Mouse (Mus musculus): ENCODE data around the gene Podnl1. TPM values are rescaled to one million over a fixed set of nuclear protein-coding genes. Genes with fewer than 3 reads are reported as not detected.
A peak's percentile ranks its signal among the peaks of the same experiment; 100 is the strongest.

Podnl1 gene
- total and polyA plus RNA-seq, 2 experiments from 2014 or later: 0.04 TPM; not detected in 1

- Histone ChIP-seq H3K9ac (replicated peaks; ENCODE audit: low read depth, low read length) (no peak overlapping the region), H3K9me3 (replicated peaks; ENCODE audit: control insufficient read depth, low read length) (no peaks in the 10 kb centered on the region), H3K27ac (ENCODE audit: low read depth) (no peak overlapping the region), H3K4me1 (ENCODE audit: control insufficient read depth, insufficient read depth) (no peaks in the 10 kb centered on the region), H3K4me2 (ENCODE audit: low read depth, low read length) (no peak overlapping the region), H3K36me3 (replicated peaks; ENCODE audit: control insufficient read depth, insufficient read depth, low read length) (peaks cover 69% of the 10 kb centered on the region), H3K4me3 (ENCODE audit: low read depth, low read length) (no peak overlapping the region), H3K27me3 (ENCODE audit: control insufficient read depth, insufficient read depth, low read length) (no peaks in the 10 kb centered on the region)
- no peak for TF ChIP-seq EP300 (IDR thresholded peaks at IDR 0.05; ENCODE audit: low read depth)
- DNase-seq (ENCODE audit: low spot score) (no peak), ATAC-seq (ENCODE audit: insufficient read depth, low read depth) (no peak)
- 87% methylated on average over 7 of the region's 7 CpGs for WGBS
Observed at GRCm38 (mm10) chr8:84098376-84098775, 27.4 kb upstream of the Podnl1 start.

- DNase-seq (ENCODE audit: low spot score) (no peak), ATAC-seq (ENCODE audit: insufficient read depth, low read depth) (no peak)
- Histone ChIP-seq H3K27me3 (ENCODE audit: control insufficient read depth, insufficient read depth, low read length) (no peaks in the 10 kb centered on the region), H3K27ac (ENCODE audit: low read depth) (no peak overlapping the region), H3K4me2 (ENCODE audit: low read depth, low read length) (no peak overlapping the region), H3K4me3 (ENCODE audit: low read depth, low read length) (no peak overlapping the region), H3K9ac (replicated peaks; ENCODE audit: low read depth, low read length) (no peak overlapping the region), H3K4me1 (ENCODE audit: control insufficient read depth, insufficient read depth) (peaks cover 8% of the 10 kb centered on the region), H3K36me3 (replicated peaks; ENCODE audit: control insufficient read depth, insufficient read depth, low read length) (peaks cover 37% of the 10 kb centered on the region), H3K9me3 (replicated peaks; ENCODE audit: control insufficient read depth, low read length) (no peaks in the 10 kb centered on the region)
- WGBS: 90% methylated on average over 25 of the region's 25 CpGs
- TF ChIP-seq EP300 (IDR thresholded peaks at IDR 0.05; ENCODE audit: low read depth) (no peak), CTCF (IDR thresholded peaks at IDR 0.05; ENCODE audit: low read depth) (no peak)
Observed at GRCm38 (mm10) chr8:84101476-84102270, 24.1 kb upstream of the Podnl1 start.

- Histone ChIP-seq H3K27ac (ENCODE audit: low read depth) (no peak overlapping the region), H3K4me3 (ENCODE audit: low read depth, low read length) (peak overlapping the region; percentile 90), H3K4me2 (ENCODE audit: low read depth, low read length) (peak overlapping the region; percentile 83), H3K36me3 (replicated peaks; ENCODE audit: control insufficient read depth, insufficient read depth, low read length) (peaks cover 17% of the 10 kb centered on the region), H3K9ac (replicated peaks; ENCODE audit: low read depth, low read length) (peak overlapping the region; percentile 85), H3K27me3 (ENCODE audit: control insufficient read depth, insufficient read depth, low read length) (no peaks in the 10 kb centered on the region), H3K9me3 (replicated peaks; ENCODE audit: control insufficient read depth, low read length) (no peaks in the 10 kb centered on the region), H3K4me1 (ENCODE audit: control insufficient read depth, insufficient read depth) (peaks cover 8% of the 10 kb centered on the region)
- TF ChIP-seq CTCF (IDR thresholded peaks at IDR 0.05; ENCODE audit: low read depth) (no peak), EP300 (IDR thresholded peaks at IDR 0.05; ENCODE audit: low read depth) (no peak)
- WGBS: 39% methylated on average over 3 of the region's 3 CpGs
- ATAC-seq (ENCODE audit: insufficient read depth, low read depth) (no peak), DNase-seq (ENCODE audit: low spot score) (no peak)
Observed at GRCm38 (mm10) chr8:84103601-84104000, 22.2 kb upstream of the Podnl1 start.

GRCm38 (mm10) chr8:84104221-84104620 is 21.6 kb upstream of the Podnl1 start:
- H3K36me3 ChIP-seq (replicated peaks; ENCODE audit: control insufficient read depth, insufficient read depth, low read length): peaks cover 12% of the 10 kb centered on the region; the same call in 1 of the 2 replicates
- peak; percentile 46 for DNase-seq (ENCODE audit: low spot score)
- TF ChIP-seq CTCF (IDR thresholded peaks at IDR 0.05; ENCODE audit: low read depth) (no peak; the same call in 1 of the 2 replicates), EP300 (IDR thresholded peaks at IDR 0.05; ENCODE audit: low read depth) (no peak)
- H3K4me3 ChIP-seq (ENCODE audit: low read depth, low read length): peak overlapping the region; percentile 90
- ATAC-seq (ENCODE audit: insufficient read depth, low read depth): peak; percentile 54
- H3K4me2 ChIP-seq (ENCODE audit: low read depth, low read length): peak overlapping the region; percentile 83
- peak overlapping the region; percentile 79 for H3K27ac ChIP-seq (ENCODE audit: low read depth)
- under 1% methylated on average over 22 of the region's 29 CpGs for WGBS
- no peaks in the 10 kb centered on the region for H3K27me3 ChIP-seq (ENCODE audit: control insufficient read depth, insufficient read depth, low read length)
- peak overlapping the region; percentile 85 for H3K9ac ChIP-seq (replicated peaks; ENCODE audit: low read depth, low read length)
- H3K4me1 ChIP-seq (ENCODE audit: control insufficient read depth, insufficient read depth): peaks cover 8% of the 10 kb centered on the region
- H3K9me3 ChIP-seq (replicated peaks; ENCODE audit: control insufficient read depth, low read length): no peaks in the 10 kb centered on the region

GRCm38 (mm10) chr8:84104697-84105609 is 20.8 kb upstream of the Podnl1 start, which contains the start of gene Dcaf15:
Gene Dcaf15 (minus strand): TSS chr8:84104768.
- Histone ChIP-seq H3K9ac (replicated peaks; ENCODE audit: low read depth, low read length) (peak within 1 kb of the TSS; percentile 85), H3K9me3 (replicated peaks; ENCODE audit: control insufficient read depth, low read length) (no peaks in the 10 kb centered on the region), H3K4me3 (ENCODE audit: low read depth, low read length) (peak within 1 kb of the TSS; percentile 90), H3K4me1 (ENCODE audit: control insufficient read depth, insufficient read depth) (peaks cover 8% of the 10 kb centered on the region), H3K27ac (ENCODE audit: low read depth) (peak within 1 kb of the TSS; percentile 79), H3K4me2 (ENCODE audit: low read depth, low read length) (peak within 1 kb of the TSS; percentile 83), H3K27me3 (ENCODE audit: control insufficient read depth, insufficient read depth, low read length) (no peaks in the 10 kb centered on the region), H3K36me3 (replicated peaks; ENCODE audit: control insufficient read depth, insufficient read depth, low read length) (peaks cover 12% of the 10 kb centered on the region; the same call in 1 of the 2 replicates)
- ATAC-seq (ENCODE audit: insufficient read depth, low read depth) (peak; percentile 96), DNase-seq (ENCODE audit: low spot score) (peak; percentile 99)
- WGBS: 8% methylated on average over 42 of the region's 42 CpGs
- TF ChIP-seq CTCF (IDR thresholded peaks at IDR 0.05; ENCODE audit: low read depth) (no peak), EP300 (IDR thresholded peaks at IDR 0.05; ENCODE audit: low read depth) (no peak)
